Mouse (Mus musculus) inflammation-experienced regulatory T-cells (primary cell): Measurements from ENCODE around the gene Ap4b1. TPM values are rescaled to one million over a fixed set of nuclear protein-coding genes. Genes with fewer than 3 reads are reported as not detected.

Source experiments
- polyA plus RNA-seq, 2 experiments: library from polyadenylated mRNA; unstranded; fragments of 100-300 nt; shearing (Covaris generic); gene quantifications; one replicate each; pipeline ENCODE4 v1.2.1; 2017

The Ap4b1 gene
- 10 to 100 TPM; 28.1 to 35.8 TPM for polyA plus RNA-seq

DNA sequence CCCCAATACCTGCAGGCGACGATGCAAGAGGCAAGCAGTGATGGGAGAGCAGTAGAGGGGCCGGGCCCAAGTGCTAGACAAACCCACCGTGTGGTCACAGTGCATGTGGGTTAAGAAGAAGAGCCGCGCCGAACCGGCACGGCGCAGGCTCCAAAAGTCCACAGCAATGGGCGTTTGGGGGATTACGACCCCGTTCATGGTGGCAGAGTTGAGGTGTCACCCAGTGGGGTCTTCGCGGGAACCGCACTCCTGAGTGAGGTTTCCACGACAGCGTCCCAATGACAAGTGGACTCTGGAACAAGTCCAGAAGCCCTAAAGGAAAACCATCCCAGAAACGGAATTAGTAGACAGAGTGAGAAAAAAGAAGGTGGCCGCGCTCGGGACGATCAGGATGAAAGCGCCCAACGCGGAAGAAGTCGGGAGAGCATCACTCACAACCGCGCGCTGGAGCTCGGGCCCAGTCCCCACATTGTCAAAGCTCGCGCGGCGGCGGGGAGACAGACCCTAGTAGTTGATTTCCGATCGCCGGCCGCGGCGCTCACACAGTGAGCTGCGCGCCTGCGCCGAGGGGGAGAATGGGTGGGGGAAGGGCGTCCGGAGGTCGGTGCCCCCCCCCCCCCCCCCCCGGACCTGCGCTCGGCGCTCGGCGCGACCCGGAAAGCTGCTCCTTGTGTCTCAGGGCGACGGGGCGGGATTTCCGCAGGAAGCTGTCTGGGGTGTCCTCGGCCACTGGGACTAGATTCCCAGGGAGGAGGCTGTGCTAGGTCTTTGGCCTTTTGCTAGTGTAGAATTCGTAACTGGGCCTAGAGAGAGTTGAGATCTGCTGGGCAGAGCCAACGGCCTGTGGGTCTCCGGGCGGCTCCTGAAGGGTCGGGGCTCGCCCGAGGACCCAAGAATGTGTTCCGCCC is at the start of gene Ap4b1, which contains the start of the genes Dclre1b and Gm43064:
TSS of gene Ap4b1 (plus strand) at position 630 of the 908 bp plus-strand sequence.
TSS of gene Dclre1b (minus strand) at position 554 of the 908 bp plus-strand sequence.
TSS of gene Gm43064 (plus strand) at position 683 of the 908 bp plus-strand sequence.

DNA sequence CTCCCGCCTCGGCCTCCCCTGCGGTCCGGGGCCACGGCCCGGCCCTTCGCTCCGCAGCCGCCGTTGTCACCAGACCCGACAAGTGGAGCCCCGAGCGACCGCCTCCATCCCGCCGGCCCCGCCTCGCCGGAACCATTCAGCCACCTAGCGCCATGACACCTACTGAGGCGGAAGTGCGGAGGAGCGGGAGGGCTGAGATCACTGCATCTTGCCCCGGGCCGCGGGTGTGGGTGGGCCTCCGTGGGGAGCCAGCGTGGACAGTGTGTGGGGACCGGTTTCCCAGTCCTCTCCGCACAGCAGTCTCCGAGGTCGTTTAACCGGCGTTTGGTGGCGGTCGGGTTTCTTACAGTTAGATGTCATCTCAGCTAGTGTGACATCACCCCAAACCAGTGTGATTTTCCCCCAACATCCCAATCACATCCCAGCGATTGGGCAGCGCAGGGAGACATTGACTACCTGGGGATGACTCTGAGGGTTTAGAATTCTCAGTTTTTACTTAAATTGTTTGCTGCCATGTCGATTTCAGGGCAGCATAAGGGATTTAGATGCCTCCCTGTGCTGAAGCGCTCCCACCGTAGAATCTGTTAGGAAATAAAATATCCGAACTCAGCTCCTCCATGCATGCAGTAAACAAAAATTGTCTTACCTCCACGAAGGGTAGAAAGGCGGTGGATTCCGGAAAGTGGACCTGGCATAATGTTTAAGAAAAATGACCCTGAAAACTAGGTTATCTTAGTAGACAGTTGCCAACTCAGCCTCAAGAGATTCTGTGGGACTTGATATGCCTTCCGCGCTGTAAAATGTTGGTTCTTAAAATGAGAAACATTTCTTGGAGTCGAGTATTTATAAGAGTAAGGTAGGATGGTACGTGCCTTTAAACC is 17.9 kb upstream of the Ap4b1 start, which contains the start of gene Hipk1:
TSS of gene Hipk1 (minus strand) at position 334 of the 881 bp plus-strand sequence.

DNA sequence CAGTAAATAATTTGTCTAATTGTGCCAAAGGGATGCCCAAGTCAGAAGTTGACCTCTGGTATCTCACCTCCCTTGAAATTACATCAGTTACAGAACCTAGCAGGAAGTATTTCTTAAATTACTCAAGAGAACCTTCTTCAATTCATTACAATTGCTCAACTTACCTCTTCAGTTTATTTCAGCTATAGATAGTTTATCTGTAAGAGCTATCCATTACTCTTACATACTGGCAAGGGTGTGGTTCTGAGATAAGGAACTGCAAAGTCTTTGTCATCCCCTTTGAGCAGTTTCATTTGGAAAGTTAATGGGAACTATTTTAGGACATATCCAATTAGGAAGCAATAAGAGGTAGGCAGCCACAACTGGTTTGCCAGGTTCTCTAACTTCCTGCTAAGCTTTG is 23.1 kb downstream of the Ap4b1 start, which contains the start of gene Bcl2l15:
TSS of gene Bcl2l15 (plus strand) at position 176 of the 400 bp plus-strand sequence.

DNA sequence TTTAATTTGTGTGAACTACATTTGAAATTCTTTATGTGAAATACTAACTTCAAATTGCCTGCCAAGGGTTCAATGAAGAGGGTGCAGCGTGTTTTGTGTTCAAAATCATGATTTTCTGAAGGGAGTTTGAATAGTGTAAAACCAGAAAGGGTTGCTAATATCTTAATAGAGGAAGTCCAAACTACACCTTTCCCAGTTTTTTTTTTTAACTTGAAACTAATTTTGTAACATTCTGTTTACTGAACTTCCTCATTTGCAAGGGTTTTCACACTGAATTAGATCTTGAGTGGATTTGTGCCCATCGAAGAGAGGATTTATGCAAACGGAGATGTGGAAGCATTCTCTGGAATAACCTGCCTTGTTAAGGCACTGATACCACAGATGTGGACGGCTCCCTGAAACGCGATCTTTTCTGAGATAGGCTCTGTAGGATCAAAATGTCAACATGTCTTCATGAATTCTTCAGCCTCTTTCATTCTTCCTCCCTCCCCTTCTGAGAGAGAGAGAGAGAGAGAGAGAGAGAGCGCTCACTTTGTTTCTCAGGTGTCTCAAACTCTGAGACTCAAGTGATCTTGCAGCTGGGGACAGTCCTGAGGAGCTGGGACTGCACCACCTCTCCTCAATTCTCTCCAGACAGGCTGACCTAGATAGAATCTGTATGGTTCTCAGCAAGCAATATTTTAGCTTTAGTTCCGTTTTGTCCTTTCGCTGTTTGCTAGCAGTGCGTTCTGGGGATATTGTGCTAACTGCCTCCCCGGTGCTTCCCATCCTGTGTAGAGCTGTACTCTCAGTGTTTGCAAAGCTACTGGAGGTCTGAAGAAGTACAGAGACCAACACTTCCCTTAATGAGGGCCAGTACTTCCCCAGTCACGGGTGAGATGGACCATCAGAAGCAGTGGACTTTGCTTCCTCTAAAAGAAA is 49.8 kb downstream of the Ap4b1 start, which contains the start of gene Ptpn22:
TSS of gene Ptpn22 (plus strand) at position 915 of the 921 bp plus-strand sequence.

Other genes with a start within 250 kb of the Ap4b1 start
- under 1 TPM in 1 of 2 experiments, not detected in 1; 0.15 TPM for gene Syt6, start 234.3 kb upstream of the Ap4b1 start, polyA plus RNA-seq
- 1 to 10 TPM; 2.9 to 5.1 TPM for gene Atg4a-ps, start 163.5 kb upstream of the Ap4b1 start, polyA plus RNA-seq
- gene Olfml3, start 71.5 kb upstream of the Ap4b1 start, polyA plus RNA-seq = 1 to 10 TPM in 1 of 2 experiments, under 1 TPM in 1; 0.20 to 3.6 TPM
- not detected for gene Gm10964, start 70.2 kb upstream of the Ap4b1 start, polyA plus RNA-seq
- 10 to 100 TPM; 27.6 to 33.3 TPM for gene Hipk1, start 18.0 kb upstream of the Ap4b1 start, polyA plus RNA-seq
- 10 to 100 TPM; 19.3 to 22.7 TPM for gene Dclre1b, start 76 bp upstream of the Ap4b1 start, polyA plus RNA-seq
- not detected for gene Gm43064, start 53 bp downstream of the Ap4b1 start, polyA plus RNA-seq
- gene Bcl2l15, start 23.1 kb downstream of the Ap4b1 start, polyA plus RNA-seq = 1 to 10 TPM; 1.6 to 3.9 TPM
- 100 to 1,000 TPM; 299 to 322 TPM for gene Ptpn22, start 50.3 kb downstream of the Ap4b1 start, polyA plus RNA-seq
- 10 to 100 TPM; 26.1 to 28.1 TPM for gene Rsbn1, start 104.6 kb downstream of the Ap4b1 start, polyA plus RNA-seq
- gene Phtf1, start 158.6 kb downstream of the Ap4b1 start, polyA plus RNA-seq = 10 to 100 TPM; 57.8 to 66.9 TPM